Mouse (Mus musculus) stomach, embryonic 15.5 days (tissue): ENCODE data around the gene Zfp184. TPM values are rescaled to one million over a fixed set of nuclear protein-coding genes. Genes with fewer than 3 reads are reported as not detected.
A peak's percentile ranks its signal among the peaks of the same experiment; 100 is the strongest.

Experiments used
- ATAC-seq: fragments of 200-750 bp; cut with Nextera tagmentation; 2 replicates; pipeline ENCODE4 v1.8.0; 2017; ENCODE audit warnings: low read depth, moderate number of reproducible peaks, moderate TSS enrichment; ENCODE audit not compliant: insufficient read depth, low FRiP score
- H3K27ac ChIP-seq: fragments of 300-500 bp; sonication (generic); 2 replicates; pipeline ENCODE4 v1.5.1; 2015; ENCODE audit warnings: mild to moderate bottlenecking, inconsistent platforms
- H3K27me3 ChIP-seq: fragments of 300-500 bp; sonication (generic); replicated peaks from 2 replicates; pipeline ENCODE4 v1.6.1; 2015; ENCODE audit warnings: inconsistent platforms
- H3K36me3 ChIP-seq: fragments of 300-500 bp; sonication (generic); 2 replicates; pipeline ENCODE4 v1.6.1; 2015; ENCODE audit warnings: inconsistent platforms
- H3K4me1 ChIP-seq: fragments of 300-500 bp; sonication (generic); 2 replicates; pipeline ENCODE4 v1.6.1; 2015; ENCODE audit warnings: inconsistent platforms
- H3K4me2 ChIP-seq: fragments of 300-500 bp; sonication (generic); 2 replicates; pipeline ENCODE4 v1.6.1; 2015; ENCODE audit warnings: mild to moderate bottlenecking, inconsistent platforms
- H3K4me3 ChIP-seq: fragments of 300-500 bp; sonication (generic); replicated peaks from 2 replicates; pipeline ENCODE4 v1.5.1; 2015; ENCODE audit warnings: inconsistent platforms
- H3K9ac ChIP-seq: fragments of 300-500 bp; sonication (generic); 2 replicates; pipeline ENCODE4 v1.6.1; 2015; ENCODE audit warnings: inconsistent platforms
- H3K9me3 ChIP-seq: fragments of 300-500 bp; sonication (generic); 2 replicates; pipeline ENCODE4 v1.6.1; 2016; ENCODE audit warnings: inconsistent platforms
- WGBS: fragments of 180-500 bp; shearing (Covaris S2); methylation state at CpG from one replicate; pipeline ENCODE4 v1.1.7; 2015; 5-methylcytosine and 5-hydroxymethylcytosine counted together
- polyA plus RNA-seq: library from polyadenylated mRNA; unstranded; fragments of >200 nt; fragmentation: Nextera tagmentation; extraction: Ambion mirVana; gene quantifications from 2 replicates; pipeline ENCODE4 v1.2.1, GENCODE M21; 2015

Gene Zfp184
- polyA plus RNA-seq, 1 experiment from 2014 or later, result 7.8 TPM

- H3K4me2 ChIP-seq, result peak overlapping the region; percentile 38
- no peaks in the 10 kb centered on the region for H3K36me3 ChIP-seq
- ATAC-seq, result peak; percentile 63; the same call in 1 of the 2 replicates
- WGBS, result 13% methylated on average over 21 of the region's 21 CpGs
- H3K4me1 ChIP-seq, result no peaks in the 10 kb centered on the region
- H3K9ac ChIP-seq, result no peak overlapping the region
- H3K4me3 ChIP-seq, result peak overlapping the region; percentile 26
- H3K27ac ChIP-seq, result no peak overlapping the region
- H3K27me3 ChIP-seq, result no peaks in the 10 kb centered on the region
- H3K9me3 ChIP-seq, result no peaks in the 10 kb centered on the region
Measured at GRCm38 (mm10) chr13:21924734-21925335, 20.1 kb upstream of the Zfp184 start.

GRCm38 (mm10) chr13:21930981-21931380, 13.9 kb upstream of the Zfp184 start:
- no peak overlapping the region for H3K4me3 ChIP-seq
- 0 out of 2 replicates have a peak, but pooled peaks cover 4% of the 10 kb centered on the region for H3K4me1 ChIP-seq
- no peak overlapping the region for H3K9ac ChIP-seq
- H3K36me3 ChIP-seq, result no peaks in the 10 kb centered on the region
- no peak for ATAC-seq
- H3K27ac ChIP-seq, result no peak overlapping the region
- H3K27me3 ChIP-seq, result no peaks in the 10 kb centered on the region
- no peak overlapping the region for H3K4me2 ChIP-seq
- H3K9me3 ChIP-seq, result no peaks in the 10 kb centered on the region
- WGBS, result 33% methylated on average over 10 of the region's 10 CpGs

GRCm38 (mm10) chr13:21931740-21932139, 13.2 kb upstream of the Zfp184 start:
- Histone ChIP-seq H3K4me2 (no peak overlapping the region), H3K36me3 (no peaks in the 10 kb centered on the region), H3K9ac (no peak overlapping the region), H3K9me3 (no peaks in the 10 kb centered on the region), H3K27me3 (no peaks in the 10 kb centered on the region), H3K4me3 (no peak overlapping the region), H3K27ac (no peak overlapping the region), H3K4me1 (0 out of 2 replicates have a peak, but pooled peaks cover 4% of the 10 kb centered on the region)
- 72% methylated on average over 6 of the region's 6 CpGs for WGBS
- no peak for ATAC-seq

GRCm38 (mm10) chr13:21933626-21934548, 11.0 kb upstream of the Zfp184 start:
- no peak overlapping the region for H3K27ac ChIP-seq
- no peak for ATAC-seq
- peak overlapping the region; percentile 22 for H3K4me3 ChIP-seq
- H3K36me3 ChIP-seq, result no peaks in the 10 kb centered on the region
- H3K9ac ChIP-seq, result no peak overlapping the region
- peak overlapping the region; percentile 41 for H3K4me2 ChIP-seq
- 0 out of 2 replicates have a peak, but pooled peaks cover 4% of the 10 kb centered on the region for H3K4me1 ChIP-seq
- WGBS, result 19% methylated on average over 28 of the region's 28 CpGs
- H3K27me3 ChIP-seq, result no peaks in the 10 kb centered on the region
- no peaks in the 10 kb centered on the region for H3K9me3 ChIP-seq

DNA sequence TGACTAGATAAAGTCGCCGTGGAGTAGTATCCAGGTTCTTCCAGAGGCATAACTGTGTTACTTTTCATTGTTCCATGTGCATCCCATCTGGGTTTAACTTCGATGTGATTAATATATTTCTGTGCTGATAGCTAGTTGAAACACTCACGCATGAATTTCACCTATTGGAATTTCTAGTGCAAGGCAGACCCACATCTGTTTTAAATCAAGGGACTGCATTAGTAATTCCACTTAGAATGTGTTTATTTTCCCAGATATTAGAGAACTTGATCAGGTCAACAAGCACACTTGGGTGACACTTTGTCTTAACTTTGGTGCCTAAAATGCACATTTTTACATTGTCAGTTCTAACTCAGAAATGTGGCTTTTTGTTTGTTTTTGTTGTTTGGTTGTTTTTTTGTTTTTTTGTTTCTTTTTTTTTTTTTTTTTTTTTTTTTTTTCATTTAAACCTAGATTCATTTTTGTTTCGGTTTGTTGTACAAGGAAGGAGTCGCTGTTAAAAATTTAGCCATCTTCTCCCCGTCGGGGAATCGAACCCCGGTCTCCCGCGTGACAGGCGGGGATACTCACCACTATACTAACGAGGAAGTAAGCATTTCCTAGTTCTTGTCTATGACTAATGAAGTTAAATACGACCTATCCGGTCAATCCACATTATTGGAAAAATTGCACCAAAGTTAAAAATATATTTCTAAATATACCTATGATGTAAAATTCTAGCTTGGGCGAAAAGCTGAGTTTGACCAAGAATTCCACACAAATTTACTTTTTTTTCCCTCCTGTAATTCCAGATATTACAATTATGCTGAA, 9.7 kb upstream of the Zfp184 start:
- H3K27me3 ChIP-seq, result no peaks in the 10 kb centered on the region
- no peak overlapping the region for H3K27ac ChIP-seq
- no peak overlapping the region for H3K4me3 ChIP-seq
- no peak for ATAC-seq
- H3K9ac ChIP-seq, result no peak overlapping the region
- no peaks in the 10 kb centered on the region for H3K9me3 ChIP-seq
- 16% methylated on average over 17 of the region's 17 CpGs for WGBS
- H3K36me3 ChIP-seq, result no peaks in the 10 kb centered on the region
- H3K4me2 ChIP-seq, result no peak overlapping the region; the same call in 1 of the 2 replicates
- H3K4me1 ChIP-seq, result 0 out of 2 replicates have a peak, but pooled peaks cover 4% of the 10 kb centered on the region

DNA sequence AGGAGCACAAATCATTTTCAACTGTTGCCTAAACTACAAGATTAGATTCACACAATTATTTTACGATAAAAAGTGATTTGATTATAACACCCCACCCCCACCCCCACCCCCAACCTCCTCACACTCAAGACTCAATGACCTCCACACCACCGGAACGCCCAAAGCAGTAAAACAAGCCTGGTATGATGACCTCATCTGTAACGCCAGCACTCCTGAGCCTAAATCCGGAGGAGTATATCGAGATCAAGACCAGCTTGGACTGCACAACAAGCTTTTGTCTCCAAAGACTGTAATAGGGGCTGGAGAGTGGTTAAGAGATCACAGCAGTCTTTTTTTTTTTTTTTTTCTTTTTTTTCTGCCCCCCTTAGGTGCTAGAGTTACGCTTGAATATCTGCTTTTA, 9.1 kb upstream of the Zfp184 start:
- no peak overlapping the region for H3K27ac ChIP-seq
- ATAC-seq, result no peak
- no peaks in the 10 kb centered on the region for H3K9me3 ChIP-seq
- 0 out of 2 replicates have a peak overlapping the region, but pooled peaks have one; percentile 14 for H3K4me3 ChIP-seq
- H3K36me3 ChIP-seq, result no peaks in the 10 kb centered on the region
- H3K9ac ChIP-seq, result no peak overlapping the region
- 0 out of 2 replicates have a peak, but pooled peaks cover 4% of the 10 kb centered on the region for H3K4me1 ChIP-seq
- H3K27me3 ChIP-seq, result no peaks in the 10 kb centered on the region
- 7% methylated on average over 7 of the region's 7 CpGs for WGBS
- peak overlapping the region; percentile 41 for H3K4me2 ChIP-seq

DNA sequence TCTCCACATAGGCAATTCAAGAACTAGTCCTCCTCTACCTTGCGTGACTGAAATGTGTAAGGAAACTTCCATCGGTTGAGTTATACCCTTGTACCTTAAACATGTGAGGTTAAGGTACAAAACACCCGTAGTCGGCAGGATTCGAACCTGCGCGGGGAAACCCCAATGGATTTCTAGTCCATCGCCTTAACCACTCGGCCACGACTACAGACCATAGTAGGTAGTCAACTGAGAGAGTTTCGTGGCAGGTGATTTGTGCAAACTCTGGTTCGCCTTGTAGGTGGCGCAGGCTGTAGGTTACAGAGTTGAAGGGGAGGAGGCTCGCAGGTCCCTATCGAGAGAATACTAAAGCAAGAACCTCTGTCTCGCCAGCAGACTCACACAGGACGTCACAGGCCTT, 7.9 kb upstream of the Zfp184 start:
- no peaks in the 10 kb centered on the region for H3K27me3 ChIP-seq
- no peak overlapping the region for H3K9ac ChIP-seq
- no peaks in the 10 kb centered on the region for H3K9me3 ChIP-seq
- 0 out of 2 replicates have a peak, but pooled peaks cover 4% of the 10 kb centered on the region for H3K4me1 ChIP-seq
- H3K4me2 ChIP-seq, result peak overlapping the region; percentile 39
- no peak overlapping the region for H3K27ac ChIP-seq
- H3K4me3 ChIP-seq, result peak overlapping the region; percentile 31
- no peaks in the 10 kb centered on the region for H3K36me3 ChIP-seq
- ATAC-seq, result peak; percentile 64; the same call in 1 of the 2 replicates
- 9% methylated on average over 17 of the region's 17 CpGs for WGBS

GRCm38 (mm10) chr13:21940213-21940612, 4.7 kb upstream of the Zfp184 start:
- H3K36me3 ChIP-seq, result no peaks in the 10 kb centered on the region
- under 1% methylated on average over 19 of the region's 19 CpGs for WGBS
- H3K9ac ChIP-seq, result peak overlapping the region; percentile 44; the same call in 1 of the 2 replicates
- H3K4me3 ChIP-seq, result peak overlapping the region; percentile 53
- H3K9me3 ChIP-seq, result no peaks in the 10 kb centered on the region
- H3K27me3 ChIP-seq, result no peaks in the 10 kb centered on the region
- no peaks in the 10 kb centered on the region for H3K4me1 ChIP-seq
- H3K27ac ChIP-seq, result peak overlapping the region; percentile 74
- peak overlapping the region; percentile 62 for H3K4me2 ChIP-seq
- peak; percentile 85 for ATAC-seq

DNA sequence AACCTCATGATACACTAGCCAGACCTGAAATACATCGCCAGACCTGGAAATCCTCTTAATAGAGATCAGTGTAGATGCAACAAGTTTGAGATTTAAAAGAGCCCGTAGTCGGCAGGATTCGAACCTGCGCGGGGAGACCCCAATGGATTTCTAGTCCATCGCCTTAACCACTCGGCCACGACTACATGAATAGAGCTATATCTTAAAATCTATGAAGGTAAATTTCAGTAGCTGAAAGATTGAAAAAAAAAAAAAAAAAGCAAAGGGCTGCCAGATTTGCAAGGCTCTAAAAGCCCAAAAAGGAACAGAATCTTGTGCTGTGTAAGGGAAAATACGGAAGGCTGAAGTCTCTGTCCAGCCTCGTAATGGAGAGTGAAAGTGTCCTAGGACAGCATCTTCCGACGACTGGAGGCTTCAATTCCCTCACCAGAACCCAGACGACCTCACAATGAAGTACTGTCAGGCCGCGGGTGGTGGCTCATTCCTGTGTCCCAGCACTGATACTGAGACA, 4.0 kb upstream of the Zfp184 start:
- WGBS, result under 1% methylated on average over 16 of the region's 16 CpGs

GRCm38 (mm10) chr13:21943644-21944043, 1.2 kb upstream of the Zfp184 start:
- H3K27me3 ChIP-seq, result no peaks in the 10 kb centered on the region
- H3K4me3 ChIP-seq, result no peak overlapping the region
- H3K9me3 ChIP-seq, result no peaks in the 10 kb centered on the region
- H3K27ac ChIP-seq, result no peak overlapping the region
- no peak overlapping the region for H3K4me2 ChIP-seq
- H3K9ac ChIP-seq, result no peak overlapping the region
- no peak for ATAC-seq
- no peaks in the 10 kb centered on the region for H3K4me1 ChIP-seq
- WGBS, result 76% methylated on average over 1 of the region's 1 CpGs
- no peaks in the 10 kb centered on the region for H3K36me3 ChIP-seq

More for the DNA sequence above, 4.0 kb upstream of the Zfp184 start:
- peak overlapping the region; percentile 44; the same call in 1 of the 2 replicates for H3K9ac ChIP-seq
- H3K4me2 ChIP-seq, result peak overlapping the region; percentile 62
- no peaks in the 10 kb centered on the region for H3K36me3 ChIP-seq
- peak overlapping the region; percentile 74 for H3K27ac ChIP-seq
- peak overlapping the region; percentile 53 for H3K4me3 ChIP-seq
- ATAC-seq, result no peak
- H3K27me3 ChIP-seq, result no peaks in the 10 kb centered on the region
- no peaks in the 10 kb centered on the region for H3K9me3 ChIP-seq
- H3K4me1 ChIP-seq, result no peaks in the 10 kb centered on the region

GRCm38 (mm10) chr13:21944592-21944925, 335 bp upstream of the Zfp184 start:
- WGBS, result under 1% methylated on average over 7 of the region's 7 CpGs
- H3K4me3 ChIP-seq, result peak overlapping the region; percentile 68
- no peaks in the 10 kb centered on the region for H3K4me1 ChIP-seq
- H3K27ac ChIP-seq, result no peak overlapping the region
- peak overlapping the region; percentile 76; the same call in 1 of the 2 replicates for H3K9ac ChIP-seq
- peak overlapping the region; percentile 78 for H3K4me2 ChIP-seq
- ATAC-seq, result no peak
- H3K9me3 ChIP-seq, result no peaks in the 10 kb centered on the region
- no peaks in the 10 kb centered on the region for H3K36me3 ChIP-seq
- H3K27me3 ChIP-seq, result no peaks in the 10 kb centered on the region
